Mouse (Mus musculus) ES-Bruce4 (cell line): Measurements from ENCODE around the gene Lce3f.

Source experiments
- CTCF ChIP-seq: IDR thresholded peaks from one replicate; pipeline ENCODE4 v1.8.1; 2011; ENCODE audit warnings: low read depth, low read length
- EP300 ChIP-seq: IDR thresholded peaks from 2 replicates; pipeline ENCODE4 v1.6.1; 2011; ENCODE audit warnings: low read depth, low read length; ENCODE audit not compliant: insufficient read depth

- TF ChIP-seq CTCF (no peak), EP300 (no peak)
Measured at GRCm38 (mm10) chr3:93021171-93021570, 29.1 kb downstream of the Lce3f start.
